Mouse (Mus musculus) small intestine, adult 2 months (tissue): ENCODE measurements around the gene Xpnpep3.

Experiments used
- CTCF ChIP-seq: fragments of 200-500 bp; IDR thresholded peaks from 2 replicates; pipeline ENCODE4 v1.5.1; 2012; ENCODE audit warnings: low read depth, mild to moderate bottlenecking, control low read depth, inconsistent platforms, low read length, moderate library complexity, mixed read lengths; ENCODE audit not compliant: insufficient replicate concordance, insufficient read length; ENCODE audit errors: extremely low read depth
- POLR2A ChIP-seq: fragments of 200-500 bp; IDR thresholded peaks from 2 replicates; pipeline ENCODE4 v1.6.1; 2012; ENCODE audit warnings: low read depth, mild to moderate bottlenecking, control low read depth, inconsistent platforms, low read length, moderate library complexity

- no peak for TF ChIP-seq CTCF
- no peak for TF ChIP-seq POLR2A
Observed at GRCm38 (mm10) chr15:81355146-81355761, 44.7 kb upstream of the Xpnpep3 start.
